Mouse (Mus musculus) CH12.LX (cell line): ENCODE measurements around the gene Lcn3.

Experiments
- CHD2 ChIP-seq: IDR thresholded peaks from 2 replicates; pipeline ENCODE4 v1.6.1; 2011; ENCODE audit warnings: low read length, improper control_type of control experiment
- CTCF ChIP-seq, 2 experiments: IDR thresholded peaks in 1 of 2; conservative IDR thresholded peaks in 1 of 2; 2 replicates each; pipeline ENCODE4 v1.5.1; 2011 to 2012; ENCODE audit warnings: low read depth in 2 of 2, low read length in 2 of 2, improper control_type of control experiment in 1 of 2, inconsistent platforms in 1 of 2, mild to moderate bottlenecking in 1 of 2, moderate library complexity in 1 of 2
- EP300 ChIP-seq: IDR thresholded peaks from 2 replicates; pipeline ENCODE4 v1.6.1; 2011; ENCODE audit warnings: low read length, improper control_type of control experiment
- HCFC1 ChIP-seq: IDR thresholded peaks from 2 replicates; pipeline ENCODE4 v1.6.1; 2012; ENCODE audit warnings: low read depth, mild to moderate bottlenecking, inconsistent platforms, low read length, improper control_type of control experiment
- KAT2A ChIP-seq: IDR thresholded peaks from 2 replicates; pipeline ENCODE4 v1.6.1; 2012; ENCODE audit warnings: low read length, improper control_type of control experiment, inconsistent platforms; ENCODE audit not compliant: insufficient replicate concordance
- MAFK ChIP-seq: IDR thresholded peaks from 2 replicates; pipeline ENCODE4 v1.6.1; 2011; ENCODE audit warnings: low read length, improper control_type of control experiment; ENCODE audit not compliant: insufficient replicate concordance
- POLR2A ChIP-seq: IDR thresholded peaks from 2 replicates; pipeline ENCODE4 v1.6.1; 2011; ENCODE audit warnings: low read depth, mild to moderate bottlenecking, improper control_type of control experiment, low read length
- RCOR1 ChIP-seq: conservative IDR thresholded peaks from 2 replicates; pipeline ENCODE4 v1.6.1; 2012; ENCODE audit warnings: low read depth, mild to moderate bottlenecking, inconsistent platforms, low read length, improper control_type of control experiment
- SIN3A ChIP-seq: IDR thresholded peaks from 2 replicates; pipeline ENCODE4 v1.6.1; 2012; ENCODE audit warnings: low read length, improper control_type of control experiment, inconsistent platforms
- TBP ChIP-seq: conservative IDR thresholded peaks from 2 replicates; pipeline ENCODE4 v1.6.1; 2011; ENCODE audit warnings: low read depth, low read length, improper control_type of control experiment
- TCF12 ChIP-seq: IDR thresholded peaks from 2 replicates; pipeline ENCODE4 v1.6.1; 2014; ENCODE audit warnings: low read depth, mild to moderate bottlenecking, inconsistent platforms, low read length, improper control_type of control experiment

- no peak for TF ChIP-seq POLR2A
- TF ChIP-seq EP300 = no peak
- TF ChIP-seq KAT2A = no peak
- no peak for TF ChIP-seq TBP
- no peak for TF ChIP-seq MAFK
- no peak for TF ChIP-seq CHD2
- no peak for TF ChIP-seq SIN3A
- TF ChIP-seq HCFC1 = no peak
- no peak for TF ChIP-seq CTCF (conservative IDR thresholded peaks at IDR 0.05 in 1 of 2, IDR thresholded peaks at IDR 0.05 in 1 of 2; ENCODE audit: low read depth in 2 of 2, low read length in 2 of 2)
- no peak for TF ChIP-seq RCOR1
- TF ChIP-seq TCF12 = no peak
These were observed 46.3 kb downstream of the Lcn3 start for GRCm38 (mm10) chr2:25811711-25812110.
